Mouse (Mus musculus): ENCODE measurements around the gene Cops2.

Cops2 gene

DNA sequence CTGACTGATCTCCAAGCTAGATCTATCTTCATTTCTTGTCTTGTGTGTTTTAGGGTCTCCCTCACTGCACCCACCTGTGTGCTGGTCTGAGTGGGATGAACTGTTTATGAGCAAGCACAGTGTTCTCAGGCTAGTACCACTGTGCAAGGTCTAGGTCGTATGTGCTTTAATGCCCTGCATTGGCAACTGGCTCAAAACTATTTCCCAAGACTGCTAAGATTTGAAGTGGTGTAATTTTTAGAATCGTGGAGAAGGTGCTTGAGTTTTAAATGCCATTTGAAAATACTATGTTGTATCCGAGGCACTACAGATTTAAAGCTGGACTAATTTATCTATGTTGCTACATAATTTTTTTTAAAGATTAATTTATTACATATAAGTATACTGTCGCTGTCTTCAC is 31.0 kb downstream of the Cops2 start:
- in situ Hi-C loops (cut with MboI, MseI) = no loop called here

DNA sequence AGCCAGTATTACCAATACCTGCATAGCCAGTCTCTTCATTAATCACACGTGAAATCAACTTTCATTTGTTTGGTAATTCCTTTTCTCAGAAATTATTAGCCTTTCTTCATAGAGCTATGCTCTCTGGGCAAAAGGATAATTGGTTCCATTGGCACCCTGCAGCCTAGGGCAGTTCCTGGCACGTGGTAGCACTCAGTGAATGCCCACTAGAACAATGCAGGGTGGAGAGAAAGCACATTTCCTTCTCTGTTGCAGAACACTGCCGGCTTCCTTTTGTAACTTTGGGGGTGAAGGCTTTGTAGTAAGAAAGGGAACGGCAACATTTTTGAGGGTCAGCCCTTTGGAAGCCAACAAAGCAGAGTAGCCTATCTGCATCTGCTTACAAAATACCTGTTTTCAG is 32.7 kb downstream of the Cops2 start:
- in situ Hi-C loops (cut with MboI, MseI) = no loop called here

DNA sequence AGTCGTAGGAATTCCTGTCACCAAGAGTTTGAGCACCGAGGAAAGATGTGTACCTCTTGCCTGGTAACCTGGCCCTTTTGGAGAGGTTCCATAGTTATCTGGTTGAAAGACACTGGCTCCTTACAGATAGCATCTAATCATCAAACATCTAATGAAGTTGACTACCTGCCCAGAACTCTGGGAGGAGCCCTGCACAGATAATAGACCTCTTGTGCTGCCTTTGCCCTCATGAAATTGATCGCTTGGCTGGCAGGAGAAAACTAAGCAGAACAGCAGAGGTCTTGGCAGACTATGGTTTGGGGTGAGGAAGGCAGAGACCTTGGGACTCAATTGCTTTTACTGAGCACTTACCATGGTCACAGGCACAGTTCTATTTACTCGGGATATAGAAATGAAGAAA is 38.5 kb downstream of the Cops2 start:
- in situ Hi-C loops (cut with MboI, MseI) = no loop called here

DNA sequence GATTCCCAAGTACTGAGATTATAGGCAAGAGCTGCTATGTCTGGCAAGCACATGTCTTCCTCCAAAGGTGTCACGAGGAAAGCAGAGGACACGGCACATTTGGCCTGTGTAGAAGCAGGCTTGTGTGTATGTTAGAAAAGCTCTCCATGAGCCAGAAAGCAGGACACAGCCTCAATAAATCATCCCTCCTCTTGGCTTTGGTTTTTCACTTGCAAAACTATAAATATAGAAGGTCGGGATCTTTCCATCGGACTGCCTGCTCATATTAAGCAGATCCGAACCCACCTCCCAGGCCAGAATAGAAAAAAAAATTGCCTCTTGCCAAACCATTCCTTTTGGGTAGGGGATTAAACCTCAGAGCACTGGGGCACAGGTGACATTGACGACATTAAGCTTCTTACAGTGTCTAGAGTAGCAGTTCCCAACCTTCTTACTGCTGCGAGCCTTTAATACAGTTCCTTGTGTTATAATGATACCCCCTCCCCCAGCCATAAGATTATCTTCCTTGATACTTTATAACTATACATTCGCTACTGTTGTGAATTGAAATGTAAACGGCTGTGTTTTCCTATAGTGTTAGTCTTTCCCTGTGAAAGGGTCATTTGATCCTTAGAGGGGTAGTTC is 44.9 kb downstream of the Cops2 start:
- in situ Hi-C loops (cut with MboI, MseI) = loop anchor here (5.0 kb wide), 1 partner anchor 257 kb away; no protein-coding TSS in a partner anchor

DNA sequence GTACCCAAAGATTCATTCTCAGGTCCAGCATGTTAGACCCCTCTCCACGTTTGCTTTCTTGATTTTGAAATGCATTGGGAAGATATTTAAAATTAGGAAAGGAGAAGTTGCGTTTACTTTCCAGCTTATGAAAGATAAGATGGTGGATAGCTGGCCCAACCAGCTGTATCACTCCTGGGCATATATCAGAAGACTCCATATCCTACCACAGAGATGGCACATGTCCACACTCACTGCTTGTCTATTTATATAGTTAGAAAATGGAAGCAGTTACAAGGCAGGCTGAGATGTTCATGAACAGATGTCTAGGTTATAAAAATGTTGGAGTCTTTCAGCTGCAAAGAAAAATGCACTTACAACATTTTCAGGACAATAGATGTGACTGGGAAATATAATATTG is 47.6 kb downstream of the Cops2 start:
- in situ Hi-C loops (cut with MboI, MseI) = loop anchor here (5.0 kb wide), 1 partner anchor 254 kb away; no protein-coding TSS in a partner anchor

DNA sequence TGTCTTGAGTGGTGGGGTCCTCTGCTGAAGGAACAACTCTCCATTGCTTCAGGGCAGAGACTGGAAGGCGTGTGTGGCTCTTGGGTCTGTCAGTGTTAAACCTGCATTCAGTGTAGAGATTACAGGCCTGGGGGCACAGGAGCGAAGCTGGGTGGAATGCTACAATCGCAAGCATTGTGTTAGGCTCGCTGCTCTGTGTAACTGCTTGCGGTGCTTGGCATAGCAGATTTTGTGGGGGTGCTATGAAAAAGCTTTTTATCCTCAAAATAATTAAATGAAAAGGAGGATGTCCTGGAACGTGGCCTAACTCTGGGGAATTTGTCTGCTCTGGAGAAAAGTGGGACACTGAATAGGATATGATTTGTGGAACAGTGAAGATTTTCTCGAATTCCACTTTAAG is 49.4 kb downstream of the Cops2 start:
- in situ Hi-C loops (cut with MboI, MseI) = no loop called here

DNA sequence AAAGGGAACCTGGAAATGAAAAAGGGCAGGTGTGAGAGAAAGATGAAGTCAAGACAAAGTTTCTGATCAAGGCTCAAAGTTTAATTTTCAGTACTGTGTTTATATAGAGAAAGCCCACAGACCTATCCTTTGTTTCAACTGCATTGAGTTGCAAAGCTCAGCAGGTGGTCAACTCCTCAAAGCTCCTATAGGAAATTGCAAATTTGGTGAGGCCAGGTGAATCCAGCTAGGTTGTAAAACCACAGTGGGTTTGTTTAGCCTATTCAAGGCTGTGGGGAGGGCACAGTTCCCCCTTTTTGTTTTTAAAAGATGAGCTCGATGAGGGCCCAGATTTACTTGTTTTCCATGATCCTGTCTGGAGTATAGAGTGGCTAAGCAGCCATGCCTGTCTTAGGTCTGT is 53.1 kb downstream of the Cops2 start:
- in situ Hi-C loops (cut with MboI, MseI) = no loop called here

DNA sequence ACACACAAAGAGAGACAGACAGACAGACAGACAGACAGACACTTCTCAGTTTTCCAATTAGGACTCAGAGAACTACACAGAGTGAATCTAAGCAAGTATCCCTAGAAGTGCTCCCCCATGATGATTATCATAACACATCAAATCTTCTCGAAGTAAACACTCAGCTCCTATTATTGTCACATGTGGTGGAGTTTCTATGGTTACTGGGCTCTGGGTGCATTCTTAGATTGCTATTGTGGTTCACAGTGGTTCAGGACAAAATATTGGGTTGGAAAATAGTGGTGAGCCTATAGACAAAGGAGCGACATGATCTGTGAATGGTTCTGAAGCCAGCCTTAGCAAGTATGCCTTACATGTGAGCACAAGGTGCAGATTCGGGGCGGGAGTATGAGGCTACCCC is 57.0 kb downstream of the Cops2 start:
- in situ Hi-C loops (cut with MboI, MseI) = no loop called here

DNA sequence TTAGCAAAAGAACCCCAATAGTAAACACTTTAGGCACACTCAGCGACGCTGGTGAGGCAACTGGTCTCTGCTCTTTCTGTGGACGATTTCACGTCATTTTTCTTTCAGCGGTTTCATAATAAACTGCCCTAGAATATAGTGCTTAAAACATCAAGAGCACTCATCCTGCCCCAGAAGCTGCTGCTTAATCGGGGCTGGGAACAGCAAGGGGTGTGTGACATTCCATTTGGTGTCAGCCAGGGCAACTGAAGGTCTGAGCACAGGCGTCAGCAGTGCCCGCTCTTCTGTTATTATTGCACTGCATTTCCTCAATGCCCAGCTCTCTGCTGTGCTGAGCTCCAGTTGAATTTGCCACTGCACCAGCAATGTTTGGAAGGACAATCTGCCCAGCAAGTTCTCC is 57.9 kb downstream of the Cops2 start:
- in situ Hi-C loops (cut with MboI, MseI) = no loop called here

DNA sequence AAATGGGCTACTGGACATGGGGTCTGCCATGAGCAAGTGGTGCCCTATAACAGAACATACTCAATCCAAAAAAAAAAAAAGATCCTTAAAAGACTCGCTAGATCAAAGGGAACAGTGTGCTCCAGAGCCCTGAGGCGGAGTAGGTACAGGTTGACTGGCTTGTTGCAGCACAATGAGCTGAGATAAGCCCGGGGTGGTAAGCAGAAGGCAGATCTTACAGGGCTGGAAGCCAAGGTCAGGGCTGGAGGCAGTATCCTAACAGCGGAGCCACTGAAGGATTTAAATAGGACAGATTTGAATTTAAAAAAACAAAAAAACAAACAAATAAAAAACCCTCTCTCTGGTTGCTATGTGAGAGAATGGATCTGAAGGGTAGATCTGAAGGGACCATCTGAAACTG is 58.5 kb downstream of the Cops2 start:
- in situ Hi-C loops (cut with MboI, MseI) = no loop called here

DNA sequence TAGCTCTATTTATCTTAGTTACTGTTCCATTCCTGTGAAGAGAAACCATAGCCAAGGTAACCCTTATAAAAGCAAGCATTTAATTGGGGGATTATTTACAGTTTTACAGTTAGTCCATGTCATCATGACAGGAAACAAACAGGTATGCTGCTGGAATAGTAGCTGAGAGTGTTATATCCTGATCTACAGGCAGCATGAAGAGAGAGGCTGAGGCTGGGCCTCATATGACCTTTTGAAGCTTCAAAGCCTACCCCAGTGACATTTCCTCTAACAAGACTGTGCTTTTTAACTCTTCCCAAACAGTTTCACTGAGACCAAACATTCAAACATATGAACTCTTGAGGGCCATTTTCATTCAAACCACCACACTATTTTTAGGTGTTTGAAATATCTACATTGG is 61.1 kb downstream of the Cops2 start:
- in situ Hi-C loops (cut with MboI, MseI) = no loop called here

DNA sequence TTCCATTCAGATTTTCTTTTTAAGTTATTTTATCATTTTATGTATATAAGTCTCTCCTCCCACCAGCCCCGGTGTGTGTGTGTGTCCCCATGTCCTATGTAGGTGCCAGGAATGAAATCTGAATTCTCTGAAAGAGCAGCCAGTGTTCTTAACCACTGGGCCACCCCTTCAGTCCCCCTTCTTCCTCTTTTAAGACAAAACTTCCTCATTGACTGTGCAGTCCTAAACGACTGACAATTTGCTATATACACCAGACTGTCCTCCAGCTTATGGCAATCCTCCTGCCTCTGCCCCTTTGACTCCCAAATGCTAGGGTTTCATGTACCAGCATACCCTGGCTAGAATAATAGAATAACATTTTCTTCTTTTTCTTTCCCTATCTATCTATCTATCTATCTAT is 63.8 kb downstream of the Cops2 start:
- in situ Hi-C loops (cut with MboI, MseI) = no loop called here

DNA sequence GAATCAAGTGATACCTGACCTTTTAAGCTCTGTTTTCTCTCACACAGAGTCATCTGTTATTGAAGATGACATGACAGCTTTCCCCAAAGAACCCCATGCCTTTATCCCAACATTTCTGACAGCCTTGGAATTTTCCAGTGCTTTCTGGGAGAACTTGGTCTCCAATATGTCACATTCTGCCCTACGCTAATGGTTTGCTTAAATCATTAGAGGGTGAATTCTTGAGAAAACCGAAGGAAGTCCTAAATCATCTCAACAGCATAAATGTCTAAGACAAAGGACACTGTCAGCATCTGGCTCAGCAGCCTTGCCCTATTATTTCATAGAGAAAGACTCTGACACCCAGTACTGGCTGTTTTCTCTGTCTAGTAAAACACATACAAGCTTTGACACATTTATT is 64.8 kb downstream of the Cops2 start:
- in situ Hi-C loops (cut with MboI, MseI) = no loop called here

DNA sequence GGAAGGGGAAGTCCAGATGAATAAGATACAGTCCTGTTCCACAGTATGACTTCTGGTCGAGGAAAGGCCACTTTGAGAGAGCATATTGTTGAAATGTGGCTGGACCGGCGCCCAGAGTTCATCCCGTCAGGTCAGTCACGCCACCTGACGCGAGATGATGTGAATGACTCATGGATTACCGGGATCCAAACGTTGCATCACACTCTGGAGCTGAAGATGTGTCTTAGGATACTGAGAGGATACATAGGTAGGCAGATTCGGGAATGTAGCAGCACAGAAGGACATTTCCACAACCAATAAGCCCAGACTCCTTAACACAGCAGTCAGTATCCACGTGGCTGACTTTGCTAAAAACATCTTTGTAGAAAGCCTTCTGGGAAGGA is 66.1 kb downstream of the Cops2 start:
- in situ Hi-C loops (cut with MboI, MseI) = no loop called here

DNA sequence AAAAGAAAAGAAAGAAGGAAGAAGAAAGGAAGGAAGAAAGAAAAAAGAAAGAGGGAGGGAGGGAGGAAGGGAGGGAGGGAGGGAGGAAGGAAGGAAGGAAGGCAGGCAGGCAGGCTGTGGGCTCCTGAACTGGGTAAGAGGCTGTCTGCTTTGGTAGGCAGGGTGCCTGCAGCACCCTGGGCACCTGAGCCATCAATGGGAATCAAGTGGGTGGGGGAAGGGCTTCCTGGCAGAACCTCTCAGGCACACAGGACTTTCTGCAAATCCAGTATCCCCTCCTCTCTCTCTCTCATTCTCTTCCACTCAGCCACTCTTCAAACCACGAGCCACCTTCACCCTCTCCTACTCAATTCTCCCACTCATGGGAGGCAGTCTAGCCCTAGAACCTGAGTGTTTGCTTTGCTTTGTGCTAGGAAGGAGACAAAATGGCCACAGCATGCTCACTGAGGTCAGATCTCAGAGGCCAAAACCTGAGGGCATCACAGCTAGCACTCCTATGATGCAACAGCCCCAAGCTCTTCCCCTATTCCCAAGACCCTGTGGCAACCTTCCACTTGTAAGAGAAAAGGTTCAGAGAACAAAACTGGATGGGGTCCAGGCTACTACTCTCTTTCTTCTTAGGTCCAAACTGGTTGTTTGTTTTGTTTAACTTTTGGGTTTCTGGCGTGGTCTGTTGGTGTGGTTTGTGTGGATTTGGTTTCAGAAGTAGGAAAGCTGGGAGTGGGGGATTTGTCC is 66.6 kb downstream of the Cops2 start:
- in situ Hi-C loops (cut with MboI, MseI) = no loop called here

DNA sequence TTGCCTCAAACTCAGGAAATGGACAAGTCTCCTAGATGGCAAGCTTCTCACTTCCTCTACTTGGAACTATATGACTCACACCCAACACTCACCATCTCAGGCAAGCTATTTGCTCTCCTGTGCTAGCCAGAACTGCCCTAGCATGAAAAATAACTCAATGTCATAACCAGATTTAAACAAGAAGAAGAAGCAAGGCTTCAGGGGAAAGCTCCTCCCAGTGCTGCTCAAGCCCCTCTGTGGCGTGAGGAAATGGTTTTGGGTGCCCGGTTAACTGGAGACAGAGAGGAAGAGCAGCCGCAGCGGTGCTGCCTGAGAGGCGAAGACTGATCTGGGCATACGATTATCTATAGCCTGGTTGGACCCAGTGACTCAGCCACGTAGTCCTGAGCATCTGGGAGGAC is 67.5 kb downstream of the Cops2 start:
- in situ Hi-C loops (cut with MboI, MseI) = no loop called here

DNA sequence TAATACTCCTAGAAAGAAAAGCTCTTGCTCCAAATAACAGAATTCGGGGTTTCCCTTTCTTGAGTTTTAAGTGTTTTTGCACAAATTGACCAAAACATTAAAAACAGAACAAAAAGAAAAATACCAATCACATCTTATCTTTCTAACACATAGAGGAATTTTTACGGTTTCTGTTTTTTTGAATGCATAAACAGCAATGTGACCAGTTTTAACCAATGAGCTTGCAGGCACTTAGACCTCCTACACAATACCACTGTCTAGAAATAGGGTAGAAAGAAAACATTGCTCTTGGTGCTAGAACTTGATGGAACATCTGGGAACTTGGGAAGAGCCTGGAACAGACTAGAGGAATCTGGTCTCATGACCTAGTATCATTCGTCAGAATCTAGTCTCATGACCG is 68.7 kb downstream of the Cops2 start:
- in situ Hi-C loops (cut with MboI, MseI) = no loop called here

DNA sequence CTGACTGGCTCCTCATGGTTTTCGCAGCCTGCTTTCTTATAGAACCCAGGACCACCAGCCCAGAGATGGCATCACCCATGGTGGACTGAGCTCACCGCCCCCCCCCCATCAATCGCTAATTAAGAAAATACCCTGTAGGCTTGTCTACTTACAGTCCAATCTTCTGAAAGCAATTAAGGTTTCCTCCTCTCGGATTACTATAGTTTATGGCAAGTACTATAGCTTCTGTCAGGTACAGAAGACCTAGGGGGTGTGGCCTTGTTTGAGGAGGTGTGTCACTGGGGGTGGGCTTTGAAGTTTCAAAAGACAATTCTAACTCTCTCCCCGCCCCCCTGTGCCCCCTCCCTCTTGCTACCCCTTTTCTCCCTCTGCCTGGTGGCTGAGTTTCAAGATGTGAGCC is 69.7 kb downstream of the Cops2 start:
- in situ Hi-C loops (cut with MboI, MseI) = no loop called here

DNA sequence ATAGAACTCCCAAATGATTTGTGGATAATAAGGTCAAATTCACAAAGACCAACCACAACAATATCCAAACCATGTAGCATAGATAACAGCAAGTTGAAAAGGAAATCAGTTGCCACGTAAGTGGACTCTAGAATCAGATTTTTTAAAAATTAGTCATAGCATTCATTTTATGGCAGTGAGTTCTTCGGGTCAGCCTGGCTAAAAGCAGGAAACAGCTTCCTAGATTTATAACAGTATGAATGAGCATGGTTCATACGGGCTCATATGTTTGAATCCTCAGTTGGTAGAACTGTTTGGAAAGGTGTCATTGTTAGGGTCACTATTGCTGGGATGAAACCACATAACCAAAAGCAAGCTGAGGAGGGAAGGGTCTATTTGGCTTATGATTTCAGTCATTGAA is 70.2 kb downstream of the Cops2 start:
- in situ Hi-C loops (cut with MboI, MseI) = no loop called here

DNA sequence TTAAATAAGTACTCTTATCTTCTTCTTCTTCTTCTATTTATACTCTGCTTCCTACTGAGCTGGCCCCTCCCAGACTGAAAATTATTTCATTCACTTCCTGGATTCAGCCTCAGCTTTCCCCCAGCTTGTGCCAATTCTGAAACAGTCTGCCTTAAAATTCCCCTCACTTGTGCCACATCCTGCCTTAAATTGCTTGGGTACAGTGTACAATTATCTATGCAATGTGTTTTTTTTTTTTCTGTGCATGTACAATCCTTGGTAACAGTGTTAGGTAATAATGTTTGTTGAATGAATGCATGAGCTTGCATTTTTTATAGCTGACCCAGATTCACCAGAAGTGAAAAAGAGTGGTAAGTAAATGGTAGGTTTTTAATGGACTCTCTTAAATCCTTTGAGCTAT is 70.6 kb downstream of the Cops2 start:
- in situ Hi-C loops (cut with MboI, MseI) = no loop called here

DNA sequence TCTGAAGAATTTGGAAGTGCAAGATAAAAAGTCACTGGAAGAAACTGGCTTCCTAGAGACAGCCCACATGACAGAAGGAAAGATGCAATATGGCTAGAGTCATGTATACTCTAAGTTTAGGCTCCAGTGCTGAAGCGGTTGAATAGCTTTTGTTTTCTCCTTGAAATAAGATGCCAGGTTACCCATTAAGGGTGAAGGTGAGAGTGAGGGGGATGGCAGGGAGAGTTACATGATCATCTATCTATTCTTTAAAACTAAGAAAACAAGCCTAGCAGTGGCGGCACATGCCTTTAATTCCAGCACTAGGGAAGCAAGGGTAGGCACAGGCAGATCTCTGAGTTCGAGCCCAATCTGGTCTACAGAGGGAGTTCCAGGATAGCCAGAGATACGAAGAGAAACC is 73.9 kb downstream of the Cops2 start:
- in situ Hi-C loops (cut with MboI, MseI) = no loop called here

DNA sequence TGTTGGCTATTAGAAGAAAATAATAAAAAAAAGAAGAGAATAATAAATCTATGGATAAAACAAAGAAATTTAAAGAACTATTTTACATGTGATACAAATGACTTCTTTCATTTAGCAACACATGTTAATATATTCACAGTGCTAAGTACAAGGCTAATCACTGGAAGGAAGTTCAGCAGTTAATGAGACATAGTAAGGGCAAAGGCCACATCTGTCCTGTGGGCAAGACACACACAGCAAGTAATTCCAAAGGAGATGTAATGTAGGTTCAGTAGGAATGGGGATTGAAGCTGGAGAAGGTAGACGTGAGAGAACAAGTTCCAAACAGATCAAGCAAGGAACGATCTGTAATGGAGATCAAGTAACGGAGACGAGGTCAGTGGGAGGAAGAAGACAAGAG is 74.5 kb downstream of the Cops2 start:
- in situ Hi-C loops (cut with MboI, MseI) = no loop called here

DNA sequence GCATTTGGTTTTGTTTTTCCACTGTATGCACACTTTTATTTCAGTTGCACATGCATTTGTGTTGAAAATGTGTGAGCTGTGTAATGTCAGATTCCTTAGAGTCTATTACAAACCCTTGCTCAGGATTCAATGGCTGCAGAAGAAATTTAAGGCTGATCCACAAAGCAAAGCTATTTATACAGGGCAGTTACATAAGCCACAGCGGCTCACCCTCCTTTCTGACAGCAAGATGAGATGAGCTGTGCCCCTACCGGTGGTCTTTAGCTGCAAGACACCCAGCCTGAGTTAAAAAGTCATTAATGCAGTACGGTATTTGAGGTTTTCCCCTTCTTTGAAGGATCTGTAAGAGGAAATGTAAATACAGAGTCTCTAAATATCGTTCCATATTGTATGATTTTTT is 75.1 kb downstream of the Cops2 start:
- in situ Hi-C loops (cut with MboI, MseI) = no loop called here

DNA sequence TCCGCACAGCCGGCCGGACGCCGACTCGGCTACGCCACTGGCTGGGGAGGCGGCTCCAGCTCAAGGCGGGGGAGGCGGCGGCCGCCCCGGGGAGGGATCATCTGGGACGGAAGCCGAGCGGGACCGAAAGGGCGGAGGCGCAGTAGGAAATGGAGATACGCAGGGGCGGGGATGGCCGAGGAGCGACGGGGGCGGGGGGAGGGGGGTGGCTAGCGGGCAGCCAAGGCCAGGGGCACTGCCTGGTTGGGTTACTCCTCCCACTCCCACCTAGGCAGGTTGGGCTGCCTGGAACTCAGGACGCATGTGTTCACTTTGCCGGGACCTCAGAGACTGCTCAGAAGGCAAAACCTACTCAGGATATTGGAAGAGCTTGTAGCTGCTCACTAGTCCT is 76.2 kb downstream of the Cops2 start, which contains the start of gene Secisbp2l:
Gene Secisbp2l (minus strand): TSS at position 152 of the 391 bp plus-strand sequence.
- in situ Hi-C loops (cut with MboI, MseI) = no loop called here
